Mouse (Mus musculus) small intestine, adult 2 months (tissue): ENCODE measurements around the gene Ppp4r3a.

Source experiments
- CTCF ChIP-seq: fragments of 200-500 bp; IDR thresholded peaks from 2 replicates; pipeline ENCODE4 v1.5.1; 2012; ENCODE audit warnings: low read depth, mild to moderate bottlenecking, control low read depth, inconsistent platforms, low read length, moderate library complexity, mixed read lengths; ENCODE audit not compliant: insufficient replicate concordance, insufficient read length; ENCODE audit errors: extremely low read depth
- POLR2A ChIP-seq: fragments of 200-500 bp; IDR thresholded peaks from 2 replicates; pipeline ENCODE4 v1.6.1; 2012; ENCODE audit warnings: low read depth, mild to moderate bottlenecking, control low read depth, inconsistent platforms, low read length, moderate library complexity

DNA sequence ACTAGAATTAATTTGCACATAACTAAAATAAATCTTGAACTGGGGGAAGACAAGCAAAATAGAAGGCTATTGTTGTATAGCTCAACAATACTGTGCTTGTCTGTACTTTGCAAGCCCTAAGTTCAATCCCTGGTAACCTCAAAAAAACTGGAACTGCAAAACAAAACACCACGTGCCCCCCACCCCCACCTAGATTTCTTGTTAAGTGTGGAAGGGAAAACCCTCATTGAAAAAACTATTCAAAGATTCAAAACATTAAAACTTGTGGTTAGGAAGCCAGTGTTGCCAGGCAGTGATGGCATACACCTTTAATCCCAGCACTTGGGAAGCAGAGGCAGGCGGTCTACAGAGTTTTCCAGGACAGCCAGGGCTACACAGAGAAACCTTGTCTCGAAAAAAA is 8.1 kb downstream of the Ppp4r3a start:
- TF ChIP-seq POLR2A (no peak), CTCF (no peak)
